Mouse (Mus musculus) E14TG2a.4 (cell line): ENCODE data around the gene Cpvl.

Experiments used
- H3K27me3 ChIP-seq: 2 replicates; pipeline ENCODE4 v1.6.1; 2014; ENCODE audit warnings: low read length, control low read depth; ENCODE audit not compliant: insufficient read depth
- H3K36me3 ChIP-seq: 2 replicates; pipeline ENCODE4 v1.6.1; 2014; ENCODE audit warnings: low read length, control low read depth; ENCODE audit not compliant: insufficient read depth
- H3K4me1 ChIP-seq: replicated peaks from 2 replicates; pipeline ENCODE4 v1.6.1; 2014; ENCODE audit warnings: low read depth, low read length, control low read depth
- H3K4me3 ChIP-seq: replicated peaks from 2 replicates; pipeline ENCODE4 v1.5.1; 2014; ENCODE audit warnings: mild to moderate bottlenecking, low read length
- H3K9me3 ChIP-seq: 2 replicates; pipeline ENCODE4 v1.6.1; 2014; ENCODE audit warnings: low read length, control low read depth
- CTCF ChIP-seq: conservative IDR thresholded peaks from 2 replicates; pipeline ENCODE4 v1.5.1; 2014; ENCODE audit warnings: low read length
- NANOG ChIP-seq: IDR thresholded peaks from 2 replicates; pipeline ENCODE4 v1.6.1; 2014; ENCODE audit warnings: borderline replicate concordance, low read length, mixed read lengths
- POU5F1 ChIP-seq: IDR thresholded peaks from 2 replicates; pipeline ENCODE4 v1.6.1; 2014; ENCODE audit warnings: low read length, borderline replicate concordance

Gene Cpvl

DNA sequence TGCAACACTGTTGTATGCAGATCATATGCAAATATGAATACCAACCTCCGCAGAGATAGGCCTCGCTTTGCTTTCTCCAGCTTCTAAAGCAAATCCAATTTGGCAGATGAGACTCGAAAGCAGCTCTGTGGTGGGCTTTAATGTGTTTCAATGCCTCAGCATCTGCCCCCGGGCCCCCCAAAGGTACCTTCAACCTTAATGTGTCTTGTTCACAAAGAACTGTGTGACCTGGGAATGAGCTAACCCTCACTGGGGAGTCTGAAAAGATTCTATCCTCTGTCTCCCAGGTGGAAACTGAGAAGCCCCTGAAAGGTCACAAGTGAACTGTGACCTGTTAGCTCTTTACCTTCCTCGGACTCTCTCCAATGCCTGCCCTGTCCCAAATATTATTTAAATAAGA is 11.9 kb downstream of the Cpvl start:
- H3K36me3 ChIP-seq: no peaks in the 10 kb centered on the region
- TF ChIP-seq CTCF (no peak), POU5F1 (no peak), NANOG (no peak)
- H3K4me1 ChIP-seq: peaks cover 31% of the 10 kb centered on the region
- no peak overlapping the region for H3K4me3 ChIP-seq
- H3K27me3 ChIP-seq: peaks cover 12% of the 10 kb centered on the region; the same call in 1 of the 2 replicates
- H3K9me3 ChIP-seq: 0 out of 2 replicates have a peak, but pooled peaks cover 8% of the 10 kb centered on the region

DNA sequence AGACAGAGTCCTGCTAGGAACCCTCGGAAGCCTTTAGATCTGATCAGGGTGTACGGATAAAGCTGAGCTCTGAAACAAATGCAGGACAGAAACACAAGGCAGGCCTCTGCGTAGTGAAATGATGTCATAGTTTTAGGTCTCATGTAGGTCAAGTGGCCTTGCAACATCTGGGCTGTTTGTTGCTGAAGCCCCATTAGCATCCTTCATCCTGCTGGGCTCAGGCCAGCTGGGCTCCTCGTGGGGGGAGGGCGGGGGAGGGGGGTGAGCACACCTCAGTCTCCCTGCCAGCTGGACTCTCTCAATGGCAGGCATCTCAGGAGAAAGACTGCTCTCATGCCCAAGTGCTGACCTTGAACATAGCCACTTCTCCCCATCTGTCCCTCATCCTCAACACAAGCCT is 12.6 kb downstream of the Cpvl start:
- H3K36me3 ChIP-seq: no peaks in the 10 kb centered on the region
- H3K4me3 ChIP-seq: no peak overlapping the region
- H3K27me3 ChIP-seq: peaks cover 12% of the 10 kb centered on the region; the same call in 1 of the 2 replicates
- 0 out of 2 replicates have a peak, but pooled peaks cover 8% of the 10 kb centered on the region for H3K9me3 ChIP-seq
- TF ChIP-seq CTCF (no peak), NANOG (no peak), POU5F1 (no peak)
- H3K4me1 ChIP-seq: peaks cover 31% of the 10 kb centered on the region

DNA sequence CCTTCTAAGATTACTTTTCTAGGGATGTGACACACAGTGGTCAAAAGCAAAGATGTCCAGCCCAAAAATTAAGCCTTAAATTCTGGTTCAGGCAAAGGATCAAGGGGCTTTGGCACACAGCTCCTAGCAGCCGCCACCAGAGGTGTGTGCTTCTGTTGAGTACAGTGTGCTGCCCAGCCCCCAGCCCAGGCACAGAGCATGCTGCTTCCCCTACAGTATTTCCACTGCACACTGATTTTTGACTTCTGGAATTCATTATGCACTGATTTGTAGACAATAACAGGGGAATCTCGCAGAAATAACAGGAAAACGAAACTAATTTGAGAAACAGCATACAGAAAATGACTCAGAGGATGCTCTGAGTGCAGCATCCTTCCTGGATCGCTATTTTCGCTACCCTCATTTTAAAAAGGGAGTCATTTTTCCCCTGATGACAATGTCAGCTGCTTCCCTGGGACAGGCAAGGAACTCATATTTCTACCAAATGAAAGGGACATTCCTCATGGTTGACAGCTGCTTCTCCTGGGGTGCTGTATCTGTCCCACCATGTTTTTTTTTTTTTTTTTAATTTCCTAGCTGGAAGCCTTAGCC is 14.5 kb downstream of the Cpvl start:
- Histone ChIP-seq H3K4me3 (no peak overlapping the region), H3K9me3 (no peaks in the 10 kb centered on the region), H3K27me3 (peaks cover 11% of the 10 kb centered on the region; the same call in 1 of the 2 replicates), H3K4me1 (peaks cover 26% of the 10 kb centered on the region), H3K36me3 (no peaks in the 10 kb centered on the region)
- TF ChIP-seq NANOG: no peak
- TF ChIP-seq POU5F1: no peak
- TF ChIP-seq CTCF: no peak

DNA sequence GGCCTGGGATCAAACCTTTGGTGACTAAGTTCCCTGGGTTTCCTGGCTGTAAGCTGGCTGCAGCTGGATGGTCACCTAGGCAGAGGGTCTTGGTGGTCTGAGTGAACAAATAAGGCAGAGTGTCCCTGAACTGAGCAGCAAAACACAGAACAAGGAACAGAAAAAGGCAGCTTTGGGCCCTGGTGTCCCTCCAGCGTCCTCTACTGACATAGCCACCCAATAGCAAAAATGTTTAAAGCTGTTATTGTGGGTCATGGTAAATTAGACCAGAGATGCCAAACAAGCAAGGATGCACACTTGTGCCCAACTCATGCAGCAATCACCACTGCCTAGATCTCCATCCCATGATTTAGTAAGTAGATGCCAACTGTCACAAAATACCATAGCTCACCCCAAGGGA is 16.5 kb downstream of the Cpvl start:
- Histone ChIP-seq H3K4me3 (no peak overlapping the region), H3K9me3 (no peaks in the 10 kb centered on the region), H3K4me1 (peaks cover 15% of the 10 kb centered on the region), H3K27me3 (0 out of 2 replicates have a peak, but pooled peaks cover 2% of the 10 kb centered on the region), H3K36me3 (no peaks in the 10 kb centered on the region)
- TF ChIP-seq POU5F1 (no peak), NANOG (no peak), CTCF (peak; percentile 82)

DNA sequence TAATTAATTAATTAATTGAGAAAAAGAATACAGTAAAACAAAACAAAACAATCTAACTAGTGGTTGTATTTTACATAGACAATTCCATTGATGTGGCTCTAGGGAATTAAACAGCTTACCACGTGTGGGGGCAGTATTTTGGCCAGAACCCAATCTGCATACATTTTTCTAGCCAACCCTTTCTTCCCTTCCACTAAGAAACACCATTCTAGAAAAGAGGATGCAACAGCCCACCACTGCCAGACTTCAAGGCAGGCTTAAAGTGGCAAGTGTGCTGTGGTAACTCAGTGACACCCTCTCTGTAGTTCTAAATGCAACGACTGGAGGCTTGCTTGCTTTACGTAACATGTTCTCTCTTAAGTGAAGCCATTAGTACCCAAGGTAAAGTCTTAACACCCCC is 18.6 kb downstream of the Cpvl start:
- Histone ChIP-seq H3K36me3 (no peaks in the 10 kb centered on the region), H3K4me1 (peaks cover 6% of the 10 kb centered on the region), H3K9me3 (no peaks in the 10 kb centered on the region), H3K27me3 (0 out of 2 replicates have a peak, but pooled peaks cover 5% of the 10 kb centered on the region), H3K4me3 (no peak overlapping the region)
- no peak for TF ChIP-seq POU5F1
- no peak for TF ChIP-seq CTCF
- no peak for TF ChIP-seq NANOG

GRCm38 (mm10) chr6:53958321-53958720 is 20.1 kb downstream of the Cpvl start:
- TF ChIP-seq CTCF (peak; percentile 73), POU5F1 (no peak)
- Histone ChIP-seq H3K27me3 (0 out of 2 replicates have a peak, but pooled peaks cover 5% of the 10 kb centered on the region), H3K4me1 (peaks cover 6% of the 10 kb centered on the region), H3K36me3 (no peaks in the 10 kb centered on the region), H3K9me3 (no peaks in the 10 kb centered on the region), H3K4me3 (no peak overlapping the region)

DNA sequence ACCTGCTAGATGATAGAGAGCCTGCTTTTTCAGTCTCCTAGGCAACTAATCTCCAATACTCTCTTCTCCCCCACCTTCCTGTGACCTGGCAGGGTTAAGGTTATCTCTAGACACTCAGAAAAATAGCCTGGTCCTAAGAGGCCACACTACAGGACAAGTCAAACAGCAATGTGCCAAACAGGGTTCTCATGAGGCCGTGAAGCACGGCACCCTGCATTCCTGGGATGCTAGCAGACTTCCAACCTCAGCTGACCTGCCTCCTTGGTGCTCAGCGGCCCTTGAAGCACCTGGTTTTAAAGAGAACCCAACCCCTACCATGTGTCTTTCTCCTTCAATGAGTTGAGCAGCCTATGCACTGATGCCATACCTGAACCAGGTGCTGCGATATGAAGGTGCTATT is 22.0 kb downstream of the Cpvl start:
- H3K4me1 ChIP-seq: peaks cover 6% of the 10 kb centered on the region
- no peaks in the 10 kb centered on the region for H3K36me3 ChIP-seq
- no peaks in the 10 kb centered on the region for H3K9me3 ChIP-seq
- H3K4me3 ChIP-seq: no peak overlapping the region
- 0 out of 2 replicates have a peak, but pooled peaks cover 5% of the 10 kb centered on the region for H3K27me3 ChIP-seq
- TF ChIP-seq POU5F1 (no peak), CTCF (no peak), NANOG (no peak)

DNA sequence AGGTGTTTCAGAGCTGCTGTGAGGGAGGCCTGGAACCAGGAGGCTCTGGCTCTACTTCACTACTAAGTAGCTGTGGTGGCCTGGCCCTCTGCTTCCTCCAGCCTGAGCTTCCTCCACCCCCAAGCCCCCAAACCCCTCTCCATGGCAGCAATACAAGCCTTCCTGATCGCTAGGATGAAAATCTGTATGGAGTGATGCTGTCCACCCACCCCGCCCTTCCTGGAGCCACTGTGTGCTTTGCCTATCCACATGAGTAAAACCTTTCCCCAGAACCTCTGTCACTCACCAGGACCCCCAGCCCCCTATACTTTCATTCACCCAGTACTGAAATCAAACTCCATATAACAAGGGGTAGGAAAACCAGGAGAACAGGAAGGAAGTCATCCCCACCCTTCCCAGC is 22.6 kb downstream of the Cpvl start:
- no peaks in the 10 kb centered on the region for H3K9me3 ChIP-seq
- no peak for TF ChIP-seq POU5F1
- TF ChIP-seq CTCF: no peak
- TF ChIP-seq NANOG: no peak
- H3K27me3 ChIP-seq: peaks cover 9% of the 10 kb centered on the region; the same call in 1 of the 2 replicates
- no peak overlapping the region for H3K4me3 ChIP-seq
- H3K36me3 ChIP-seq: no peaks in the 10 kb centered on the region
- H3K4me1 ChIP-seq: peaks cover 6% of the 10 kb centered on the region

DNA sequence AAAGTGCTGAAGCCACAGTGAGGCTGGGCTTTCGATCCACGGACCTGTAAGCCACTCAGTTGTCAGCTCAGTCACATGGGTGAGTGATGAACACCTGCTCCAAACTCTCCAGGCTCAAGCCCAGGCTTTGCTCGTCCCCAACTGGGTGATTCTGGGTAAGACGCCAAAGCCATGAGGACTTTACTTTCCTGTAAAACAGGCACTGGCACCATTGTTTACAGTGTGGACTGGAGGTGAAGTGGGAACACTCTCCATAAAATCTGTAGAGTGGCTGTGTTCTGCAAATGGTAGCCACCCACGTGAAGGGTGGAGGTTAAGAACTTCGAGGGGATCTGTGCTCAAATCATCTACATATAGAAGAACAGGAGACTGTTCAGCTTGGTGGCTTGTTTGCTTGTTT is 23.2 kb downstream of the Cpvl start:
- TF ChIP-seq CTCF (no peak), NANOG (no peak), POU5F1 (no peak)

More for the DNA sequence above, 23.2 kb downstream of the Cpvl start:
- no peak overlapping the region for H3K4me3 ChIP-seq
- H3K36me3 ChIP-seq: no peaks in the 10 kb centered on the region
- no peaks in the 10 kb centered on the region for H3K9me3 ChIP-seq
- H3K4me1 ChIP-seq: peaks cover 6% of the 10 kb centered on the region
- peaks cover 9% of the 10 kb centered on the region; the same call in 1 of the 2 replicates for H3K27me3 ChIP-seq
